Mouse (Mus musculus) effector memory CD4-positive, alpha-beta T cell, adult 7 months (primary cell): ENCODE measurements around the gene Nol4l. TPM values are rescaled to one million over a fixed set of nuclear protein-coding genes. Genes with fewer than 3 reads are reported as not detected.

ENCODE experiments used
- polyA plus RNA-seq: library from polyadenylated mRNA; unstranded; fragments of 100-300 nt; shearing (Covaris generic); gene quantifications from one replicate; pipeline ENCODE4 v1.2.1, GENCODE M21; 2017

Gene Nol4l
- 1.8 TPM for polyA plus RNA-seq

GRCm38 (mm10) chr2:153529931-153530766, at the start of gene Nol4l:
Nol4l (minus strand) TSS chr2:153529971.

GRCm38 (mm10) chr2:153492573-153493392, 37.0 kb downstream of the Nol4l start, which contains the start of gene 4930404H24Rik:
4930404H24Rik (plus strand) TSS chr2:153492790.

Other genes starting within 250 kb of the Nol4l start
- gene Kif3b, start 238.6 kb downstream of the Nol4l start, polyA plus RNA-seq, result 7.1 TPM
- gene Asxl1, start 184.1 kb downstream of the Nol4l start, polyA plus RNA-seq, result 38.9 TPM
- gene 4930404H24Rik, start 37.2 kb downstream of the Nol4l start, polyA plus RNA-seq, result not detected
- 69.3 TPM for gene Commd7, start 102.8 kb upstream of the Nol4l start, polyA plus RNA-seq
- 4.7 TPM for gene Dnmt3b, start 119.5 kb upstream of the Nol4l start, polyA plus RNA-seq
- 0.21 TPM for gene Dnmt3c, start 166.7 kb upstream of the Nol4l start, polyA plus RNA-seq
- 219 TPM for gene Mapre1, start 211.3 kb upstream of the Nol4l start, polyA plus RNA-seq
- gene Efcab8, start 250.0 kb upstream of the Nol4l start, polyA plus RNA-seq, result not detected